Mouse (Mus musculus) CH12.LX (cell line): ENCODE data around the gene Chmp2a.

ENCODE experiments used
- CTCF ChIP-seq, 2 experiments: IDR thresholded peaks in 1 of 2; conservative IDR thresholded peaks in 1 of 2; 2 replicates each; pipeline ENCODE4 v1.5.1; 2011 to 2012; ENCODE audit warnings: low read depth in 2 of 2, low read length in 2 of 2, improper control_type of control experiment in 1 of 2, inconsistent platforms in 1 of 2, mild to moderate bottlenecking in 1 of 2, moderate library complexity in 1 of 2
- JUN ChIP-seq: IDR thresholded peaks from 2 replicates; pipeline ENCODE4 v1.6.1; 2011; ENCODE audit warnings: low read depth, mild to moderate bottlenecking, low read length, improper control_type of control experiment, moderate library complexity; ENCODE audit not compliant: insufficient read depth
- KAT2A ChIP-seq: IDR thresholded peaks from 2 replicates; pipeline ENCODE4 v1.6.1; 2012; ENCODE audit warnings: low read length, improper control_type of control experiment, inconsistent platforms; ENCODE audit not compliant: insufficient replicate concordance
- NELFE ChIP-seq: IDR thresholded peaks from 2 replicates; pipeline ENCODE4 v1.6.1; 2011; ENCODE audit warnings: low read depth, low read length, improper control_type of control experiment
- RCOR1 ChIP-seq: conservative IDR thresholded peaks from 2 replicates; pipeline ENCODE4 v1.6.1; 2012; ENCODE audit warnings: low read depth, mild to moderate bottlenecking, inconsistent platforms, low read length, improper control_type of control experiment
- UBTF ChIP-seq: IDR thresholded peaks from 2 replicates; pipeline ENCODE4 v1.6.1; 2012; ENCODE audit warnings: low read depth, mild to moderate bottlenecking, inconsistent platforms, low read length, improper control_type of control experiment, moderate library complexity
- USF1 ChIP-seq: IDR thresholded peaks from 2 replicates; pipeline ENCODE4 v1.6.1; 2014; ENCODE audit warnings: low read depth, mild to moderate bottlenecking, inconsistent platforms, low read length, improper control_type of control experiment
- ZC3H11A ChIP-seq: IDR thresholded peaks from 2 replicates; pipeline ENCODE4 v1.6.1; 2012; ENCODE audit warnings: low read depth, mild to moderate bottlenecking, inconsistent platforms, low read length, improper control_type of control experiment

GRCm38 (mm10) chr7:13056913-13057700 lies 22.5 kb upstream of the Chmp2a start:
- no peak for TF ChIP-seq KAT2A
- no peak for TF ChIP-seq ZC3H11A
- TF ChIP-seq JUN, result no peak
- TF ChIP-seq CTCF (conservative IDR thresholded peaks at IDR 0.05 in 1 of 2, IDR thresholded peaks at IDR 0.05 in 1 of 2; ENCODE audit: low read depth in 2 of 2, low read length in 2 of 2), result peak in 1 of 2 experiments; percentile 49; a peak in 2 of 4 replicates
- TF ChIP-seq NELFE, result no peak
- TF ChIP-seq USF1, result no peak
- TF ChIP-seq RCOR1, result no peak
- TF ChIP-seq UBTF, result no peak
